Mouse (Mus musculus): ENCODE data around the gene Nek10.
"Not testable (repeated sequence)": the region's sequence is repeated elsewhere in the genome, so short reads cannot be mapped to it uniquely, and the experiment has no call there.

Nek10 gene

GRCm38 (mm10) chr14:14984710-14985647, 181.8 kb downstream of the Nek10 start:
- DNase-seq (ENCODE audit: low read depth, low spot score) = peak; percentile 81

GRCm38 (mm10) chr14:14987403-14987802, 184.2 kb downstream of the Nek10 start:
- no peak for DNase-seq (ENCODE audit: low read depth, low spot score)

GRCm38 (mm10) chr14:14991642-14992041, 188.4 kb downstream of the Nek10 start:
- DNase-seq (ENCODE audit: low read depth, low spot score) = no peak

GRCm38 (mm10) chr14:15011408-15011807, 208.2 kb downstream of the Nek10 start:
- peak; percentile 43 for DNase-seq (ENCODE audit: low read depth, low spot score)

- DNase-seq (ENCODE audit: low read depth, low spot score) = no peak
Observed at GRCm38 (mm10) chr14:15014799-15015198, 211.6 kb downstream of the Nek10 start.

- peak; percentile 67 for DNase-seq (ENCODE audit: low read depth, low spot score)
Observed at GRCm38 (mm10) chr14:15030626-15031025, 227.4 kb downstream of the Nek10 start.

- DNase-seq (ENCODE audit: low read depth, low spot score) = not testable (repeated sequence)
Observed at GRCm38 (mm10) chr14:15034638-15035037, 231.4 kb downstream of the Nek10 start.

GRCm38 (mm10) chr14:15048186-15048585, 245.0 kb downstream of the Nek10 start:
- no peak for DNase-seq (ENCODE audit: low read depth, low spot score)

- peak; percentile 57 for DNase-seq (ENCODE audit: low read depth, low spot score)
Observed at GRCm38 (mm10) chr14:15061496-15061895, 258.3 kb downstream of the Nek10 start.

Measured in brain, adult 2 months (tissue).